Mouse (Mus musculus): ENCODE results near the gene Rpl36.

Rpl36 gene

DNA sequence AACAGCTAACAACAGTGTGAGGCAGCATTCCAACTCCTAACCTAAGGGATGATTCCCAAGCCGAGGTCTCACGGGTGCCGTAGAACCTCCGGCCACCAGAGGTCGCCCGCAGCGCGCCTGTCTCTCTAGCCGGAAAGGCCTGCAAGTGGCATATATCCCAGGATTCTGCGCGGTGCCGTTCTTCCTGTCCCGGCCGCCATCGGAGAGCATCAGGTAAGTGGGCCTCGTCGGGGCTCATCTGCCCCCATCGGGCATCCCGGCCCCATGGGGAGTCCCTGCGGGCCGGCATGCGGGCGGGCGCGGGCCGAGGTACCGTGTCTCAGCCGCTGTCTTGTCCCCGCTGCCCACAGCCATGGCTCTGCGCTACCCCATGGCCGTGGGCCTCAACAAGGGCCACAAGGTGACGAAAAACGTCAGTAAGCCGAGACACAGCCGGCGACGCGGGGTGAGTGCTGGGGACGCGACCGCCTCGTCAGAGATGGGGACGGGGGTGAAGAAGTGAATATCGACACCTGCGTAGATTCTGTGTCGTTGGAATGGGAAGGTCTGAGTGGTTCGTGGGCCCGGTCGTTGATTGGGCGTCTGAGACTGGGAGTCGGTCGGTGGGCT, at the start of gene Rpl36:
Gene Rpl36, plus strand, starts transcription at position 181 of the 609 bp plus-strand sequence.
- DNase-seq: peak; percentile 98

GRCm38 (mm10) chr17:56566293-56566692, 46.9 kb upstream of the Rpl36 start:
- peak; percentile 38 for DNase-seq

GRCm38 (mm10) chr17:56566918-56567317, 46.3 kb upstream of the Rpl36 start:
- no peak for DNase-seq

DNA sequence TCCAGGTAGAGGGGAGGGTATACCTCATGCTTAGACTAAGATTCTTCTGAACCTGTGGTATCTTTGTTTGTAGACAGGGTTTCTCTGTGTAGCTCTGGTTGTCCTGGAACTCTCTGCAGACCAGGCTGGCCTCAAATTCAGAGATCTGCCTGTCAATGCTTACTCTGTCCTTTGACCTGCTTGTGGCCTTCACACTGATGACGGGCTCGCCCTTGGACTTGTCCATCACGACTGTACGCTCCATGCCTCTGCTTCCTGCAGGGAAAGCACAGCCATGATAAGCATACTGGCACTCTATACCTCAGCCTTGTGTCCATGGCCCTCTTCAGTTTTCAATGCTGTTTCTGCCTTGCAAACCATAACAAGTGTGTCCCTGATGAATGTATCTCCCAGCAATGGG, 45.8 kb upstream of the Rpl36 start:
- DNase-seq: no peak

GRCm38 (mm10) chr17:56570287-56570686, 42.9 kb upstream of the Rpl36 start:
- no peak for DNase-seq

DNA sequence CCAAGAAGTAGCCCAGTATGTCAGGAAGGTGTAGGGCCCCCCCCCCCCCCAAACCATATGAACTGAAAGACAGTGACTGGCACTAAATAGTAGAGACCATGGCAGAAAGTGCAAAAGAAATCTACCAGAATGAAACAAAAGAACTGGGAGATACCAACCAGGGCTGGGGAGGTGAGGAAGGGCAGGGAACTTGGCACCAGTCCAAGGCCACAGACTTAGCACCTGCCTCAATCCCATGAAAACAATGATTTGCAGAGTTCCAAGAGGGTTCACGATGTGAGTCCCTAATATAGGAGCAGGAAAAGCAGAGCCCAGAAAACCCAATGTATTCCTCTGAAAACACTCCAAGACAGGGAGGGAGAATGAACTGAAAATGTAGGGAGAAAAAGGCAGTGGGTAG, 41.1 kb upstream of the Rpl36 start:
- no peak for DNase-seq

DNA sequence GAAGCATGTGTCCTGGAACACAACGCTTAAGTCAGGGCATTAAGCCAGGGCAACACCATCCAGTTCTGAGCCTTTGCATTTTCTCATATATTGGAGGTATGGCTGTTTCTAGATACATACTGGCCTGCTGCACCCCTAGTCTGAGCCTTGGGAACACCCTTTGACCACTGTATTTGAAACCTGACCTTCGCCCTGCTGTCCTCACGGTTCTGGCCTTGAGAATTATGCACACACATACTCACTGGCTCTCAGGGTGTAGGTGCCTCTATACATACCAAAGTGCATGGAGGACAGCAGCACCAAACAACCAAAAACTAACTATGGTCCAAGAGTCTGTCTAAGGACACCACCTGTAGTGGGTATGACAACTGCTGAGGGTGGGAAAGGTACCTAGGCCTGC, 40.3 kb upstream of the Rpl36 start:
- DNase-seq: no peak

- no peak for DNase-seq
Measured at GRCm38 (mm10) chr17:56583071-56583470, 30.1 kb upstream of the Rpl36 start.

DNA sequence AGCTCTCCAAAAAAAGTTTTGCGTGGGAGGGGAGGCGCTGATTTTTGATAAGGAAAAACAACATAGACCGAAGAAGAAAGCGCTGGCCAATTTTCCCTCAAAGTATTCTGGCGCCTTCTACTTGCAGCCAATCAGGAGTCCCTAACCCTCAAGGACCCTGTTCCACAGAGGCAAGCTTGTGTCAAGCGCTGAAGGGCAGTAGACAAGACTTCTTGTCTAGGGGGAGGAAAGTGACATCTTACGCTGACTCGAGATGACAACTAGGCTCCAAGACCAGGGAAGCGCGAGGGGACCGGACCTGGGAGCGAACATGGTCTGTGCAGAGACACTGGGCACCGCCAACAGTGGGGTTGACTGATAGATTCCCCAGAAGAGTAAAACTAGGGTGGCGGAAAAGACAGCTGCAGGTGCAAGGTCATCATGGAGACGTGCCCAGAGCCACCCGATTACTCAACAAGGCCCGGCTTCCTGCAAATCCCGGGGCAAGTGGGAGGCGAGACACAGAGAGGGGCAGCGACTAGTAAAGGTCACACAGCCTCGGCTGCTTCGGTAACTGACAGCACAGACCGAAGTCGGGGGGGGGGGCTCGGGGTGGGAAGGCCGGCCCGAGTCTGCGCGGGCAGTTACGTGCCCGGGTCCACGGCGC, 29.5 kb upstream of the Rpl36 start:
- DNase-seq: no peak

DNA sequence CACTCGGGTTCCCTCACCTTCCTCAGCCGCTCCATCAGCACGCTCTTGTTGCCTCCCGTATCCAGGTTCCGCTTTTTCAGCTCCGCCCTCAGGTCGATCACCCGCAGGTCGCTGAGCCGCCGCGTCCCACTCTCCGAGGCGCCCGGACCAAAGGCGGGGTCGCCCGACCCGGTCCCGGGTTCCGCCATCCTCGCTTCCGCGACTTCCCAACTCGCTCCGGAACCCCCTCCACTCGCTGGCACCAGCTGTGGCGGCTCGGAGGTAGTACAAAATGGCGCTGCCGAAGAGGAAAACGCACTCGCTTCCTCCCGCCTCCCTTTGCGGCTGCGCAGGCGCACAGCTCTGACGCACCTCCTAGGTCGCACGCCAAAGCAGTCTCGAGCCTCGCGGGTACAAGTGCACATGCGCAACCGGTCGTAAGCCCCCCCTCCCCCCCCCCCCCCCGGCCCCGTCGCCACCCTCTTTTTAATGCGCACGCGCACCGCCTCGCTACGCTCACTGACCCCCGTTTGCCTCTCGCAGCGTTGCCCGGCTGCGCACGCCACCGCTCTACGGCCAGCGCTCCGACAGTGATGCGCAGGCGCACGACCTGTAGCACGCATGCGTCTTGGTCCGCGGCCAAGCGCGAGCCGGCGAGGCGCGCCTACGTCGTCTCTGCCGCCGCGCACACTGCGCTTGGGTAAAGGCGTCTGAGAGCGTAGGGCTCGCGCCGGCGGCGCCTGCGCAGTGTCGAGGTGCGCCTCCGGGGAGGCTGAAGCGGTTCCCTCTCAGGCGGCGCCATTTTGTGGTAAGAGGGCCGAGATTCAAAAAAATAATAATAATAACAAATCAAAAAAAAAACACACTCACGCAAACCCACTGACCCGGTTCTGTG, 28.7 kb upstream of the Rpl36 start, which contains the start of the genes Safb2 and Safb:
Gene Safb2, minus strand, starts transcription at position 329 of the 874 bp plus-strand sequence.
Gene Safb, plus strand, starts transcription at position 569 of the 874 bp plus-strand sequence.
- peak; percentile 99 for DNase-seq

- peak; percentile 47 for DNase-seq
Measured at GRCm38 (mm10) chr17:56585171-56585821, 27.9 kb upstream of the Rpl36 start.

DNA sequence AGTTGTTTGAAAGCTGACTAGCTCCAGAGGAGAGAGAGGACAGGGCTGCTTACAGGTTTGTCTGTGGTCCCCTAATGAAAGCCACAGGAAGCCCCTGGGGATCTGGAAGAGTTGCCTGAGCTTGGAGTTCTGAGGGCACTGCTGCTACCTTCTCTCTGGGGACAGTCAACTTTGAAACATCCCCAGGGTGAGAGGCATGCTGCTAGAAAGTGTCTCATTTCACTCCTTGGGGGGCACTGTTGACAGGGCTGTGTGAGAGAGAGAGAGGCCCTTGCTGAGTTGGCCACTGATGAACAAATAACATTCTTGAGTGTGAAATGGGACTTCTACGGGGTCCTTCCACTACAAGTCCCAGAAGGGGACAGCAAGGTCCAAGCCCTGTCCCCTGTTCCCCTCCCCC, 25.4 kb upstream of the Rpl36 start:
- no peak for DNase-seq

DNA sequence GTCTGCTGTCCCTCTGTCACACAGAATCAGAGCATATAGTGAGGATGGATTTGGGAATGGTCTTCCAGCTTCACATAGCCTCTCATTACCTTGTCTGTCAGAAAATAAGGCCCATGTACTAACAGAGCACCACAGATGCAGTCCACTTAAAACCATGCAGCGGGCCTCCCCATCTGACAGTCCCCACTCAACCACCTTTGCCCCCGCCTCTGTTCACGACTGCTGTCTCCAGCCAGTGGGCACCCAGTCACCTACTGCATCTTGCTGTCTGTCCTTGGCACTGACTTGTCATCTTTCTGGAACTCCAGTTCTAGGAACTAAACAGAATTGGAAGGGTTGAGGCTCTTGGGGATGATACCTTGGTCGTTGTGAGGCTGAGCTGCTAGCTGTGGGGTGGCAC, 24.3 kb upstream of the Rpl36 start:
- DNase-seq: no peak

- no peak for DNase-seq
Measured at GRCm38 (mm10) chr17:56592553-56592952, 20.7 kb upstream of the Rpl36 start.

DNA sequence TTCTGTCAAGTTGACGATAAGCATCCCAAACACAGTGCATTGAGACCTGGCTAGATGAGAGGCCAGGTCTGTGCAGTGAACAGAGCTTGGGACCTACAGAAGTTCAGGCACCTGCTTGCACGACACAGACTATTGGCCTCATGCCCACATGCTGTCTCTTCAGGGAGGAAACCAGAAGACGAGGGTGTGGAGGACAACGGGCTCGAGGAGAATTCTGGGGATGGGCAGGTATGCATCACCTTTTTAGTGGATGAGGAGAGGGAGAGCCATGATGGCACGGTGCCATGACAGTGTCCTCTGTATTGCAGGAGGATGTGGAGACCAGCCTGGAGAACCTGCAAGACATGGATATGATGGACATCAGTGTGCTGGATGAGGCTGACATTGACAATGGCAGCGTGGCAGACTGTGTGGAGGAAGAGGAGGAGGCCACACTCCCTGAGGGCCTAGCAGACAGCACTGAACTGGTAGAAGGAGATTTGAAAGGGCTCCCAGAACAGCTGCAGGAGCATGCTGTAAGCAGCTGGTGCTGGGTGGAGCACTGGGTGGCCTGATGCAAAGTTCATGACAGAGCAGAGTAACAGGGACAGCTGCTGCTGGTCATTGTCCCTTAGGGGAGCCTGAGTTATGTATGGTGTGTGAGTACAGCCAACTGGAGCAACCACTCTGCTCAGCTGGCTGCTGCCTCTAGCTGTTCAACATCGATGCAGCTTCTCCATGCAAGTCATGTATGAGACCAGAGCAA, 19.5 kb upstream of the Rpl36 start:
- no peak for DNase-seq

- no peak for DNase-seq
Measured at GRCm38 (mm10) chr17:56603186-56604069, 9.8 kb upstream of the Rpl36 start.

GRCm38 (mm10) chr17:56604070-56604380, 9.2 kb upstream of the Rpl36 start:
- no peak for DNase-seq

DNA sequence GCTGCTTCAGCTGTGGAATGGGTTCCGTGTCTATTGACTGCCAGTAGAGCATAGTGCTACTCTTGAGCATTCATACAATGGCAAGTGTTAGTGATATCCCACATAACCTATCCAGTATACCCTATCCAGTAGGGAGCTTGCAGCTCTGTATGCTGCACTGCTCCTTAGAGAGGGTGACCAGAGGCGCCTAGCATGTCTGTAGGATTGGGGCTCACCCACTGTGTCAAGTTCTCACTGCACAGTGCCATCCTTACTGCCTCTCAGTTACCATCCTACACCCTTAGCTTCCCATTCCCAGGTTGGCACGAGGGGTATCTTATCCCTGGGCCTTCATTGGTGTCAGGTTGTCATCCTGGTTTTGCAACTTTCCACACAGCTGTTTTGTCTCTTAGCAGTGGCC, 8.8 kb upstream of the Rpl36 start:
- DNase-seq: no peak

- DNase-seq: no peak
Measured at GRCm38 (mm10) chr17:56605431-56605830, 7.8 kb upstream of the Rpl36 start.

DNA sequence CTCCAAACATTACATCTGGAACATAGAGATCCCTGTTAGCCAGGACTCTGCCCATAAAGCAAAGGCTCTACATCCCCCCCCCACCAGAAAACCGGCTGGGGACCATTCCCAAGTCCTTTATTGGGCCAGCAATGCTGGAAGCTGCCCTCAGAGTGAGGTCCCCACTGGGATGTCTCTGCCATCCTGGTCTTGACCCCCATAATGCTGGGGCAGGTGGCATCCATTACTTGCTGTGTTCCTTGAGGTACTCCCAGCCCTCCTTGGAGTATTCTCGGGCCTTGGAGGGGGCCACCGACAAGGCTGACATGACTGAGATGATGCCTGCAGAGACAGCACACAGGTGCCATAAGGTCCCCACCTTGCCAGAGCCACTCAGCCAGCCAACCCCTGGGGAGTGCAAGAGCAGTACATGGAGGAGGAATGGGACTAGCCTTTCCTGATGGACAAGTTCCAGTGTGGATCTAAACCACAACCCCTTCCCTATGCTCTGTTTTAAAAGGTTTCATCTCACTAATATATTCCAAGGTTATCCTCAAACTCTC, 5.6 kb upstream of the Rpl36 start:
- DNase-seq: no peak

GRCm38 (mm10) chr17:56608699-56609098, 4.5 kb upstream of the Rpl36 start:
- DNase-seq: no peak
